Mouse (Mus musculus) layer of hippocampus, adult 11-12 months (tissue): Measurements from ENCODE around the gene Clic3.
"Not testable (repeated sequence)": the region's sequence is repeated elsewhere in the genome, so short reads cannot be mapped to it uniquely, and the experiment has no call there.

ENCODE experiments used
- DNase-seq: peaks from one replicate; pipeline ENCODE4 v3.0.0; 2022; ENCODE audit warnings: low spot score

The Clic3 gene

DNA sequence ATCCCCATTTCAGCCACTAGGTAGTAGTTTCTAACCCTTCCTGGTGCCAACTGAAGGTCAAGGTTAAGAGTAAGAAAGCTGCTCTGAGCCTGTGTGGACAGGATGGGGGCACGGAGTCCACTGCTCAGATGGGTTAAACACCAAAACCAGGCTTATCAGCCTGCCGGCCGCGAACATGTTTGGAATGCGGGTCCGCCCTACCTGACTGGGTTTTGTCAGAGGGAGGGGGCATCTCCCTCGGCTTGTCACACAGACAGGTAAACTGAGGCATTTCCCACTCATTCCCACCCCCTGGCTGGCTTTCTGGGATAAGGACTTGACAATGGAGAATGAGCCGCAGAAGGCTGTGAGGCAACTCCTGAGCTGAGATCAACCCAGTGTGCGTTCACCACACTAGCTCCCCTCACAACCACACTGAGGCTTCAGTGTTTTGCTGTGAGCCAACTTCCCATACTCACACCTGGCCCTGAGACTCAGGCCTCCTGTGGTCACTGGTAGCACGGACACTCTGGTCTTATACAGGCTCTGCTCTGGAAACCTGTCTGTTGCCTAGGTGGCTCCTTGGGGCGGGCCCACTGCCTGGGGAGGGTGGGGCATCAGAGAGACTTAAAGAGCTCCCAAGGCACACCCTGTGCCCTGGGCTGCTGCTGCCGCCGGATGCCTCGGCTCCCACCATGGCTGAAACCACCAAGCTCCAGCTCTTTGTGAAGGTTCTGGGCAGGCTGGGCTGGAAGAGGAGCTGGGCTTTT is at the start of gene Clic3:
TSS of gene Clic3 (plus strand) at position 634 of the 749 bp plus-strand sequence.
- no peak for DNase-seq

DNA sequence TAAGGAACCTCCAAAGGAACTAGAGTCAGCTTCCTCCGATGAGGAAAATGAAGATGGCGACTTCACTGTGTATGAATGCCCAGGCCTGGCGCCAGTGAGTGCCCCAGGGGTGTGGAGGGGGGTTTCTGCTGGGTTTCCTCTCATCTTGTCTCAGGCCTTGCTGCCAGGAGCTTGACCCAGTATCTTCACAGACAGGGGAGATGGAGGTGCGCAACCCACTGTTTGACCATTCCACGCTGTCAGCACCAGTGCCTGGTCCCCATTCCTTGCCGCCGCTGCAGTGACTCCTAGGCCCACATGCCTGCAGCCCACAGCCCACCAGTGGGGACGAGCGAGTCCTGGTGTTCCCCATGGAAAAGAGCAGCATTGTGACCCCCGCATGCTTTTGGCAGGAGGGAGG is 47.7 kb upstream of the Clic3 start:
- DNase-seq: no peak

DNA sequence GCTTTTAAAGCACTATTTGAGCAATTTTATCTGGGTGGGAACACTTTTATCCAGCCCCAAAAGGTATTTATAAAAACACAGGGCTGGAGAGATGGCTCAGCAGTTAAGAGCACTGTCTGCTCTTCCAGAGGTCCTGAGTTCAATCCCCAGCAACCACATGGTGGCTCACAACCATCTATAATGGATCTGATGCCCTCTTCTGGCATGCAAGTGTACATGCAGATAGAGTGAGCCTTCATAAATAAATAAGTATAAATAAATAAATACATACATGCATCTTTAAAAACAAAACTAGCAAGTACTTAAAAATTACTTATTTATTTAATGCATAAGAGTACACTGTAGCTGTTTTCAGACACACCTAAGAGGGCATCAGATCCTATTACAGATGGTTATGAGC is 43.2 kb upstream of the Clic3 start:
- DNase-seq: not testable (repeated sequence)

GRCm38 (mm10) chr2:25417426-25417825 is 39.2 kb upstream of the Clic3 start:
- no peak for DNase-seq

DNA sequence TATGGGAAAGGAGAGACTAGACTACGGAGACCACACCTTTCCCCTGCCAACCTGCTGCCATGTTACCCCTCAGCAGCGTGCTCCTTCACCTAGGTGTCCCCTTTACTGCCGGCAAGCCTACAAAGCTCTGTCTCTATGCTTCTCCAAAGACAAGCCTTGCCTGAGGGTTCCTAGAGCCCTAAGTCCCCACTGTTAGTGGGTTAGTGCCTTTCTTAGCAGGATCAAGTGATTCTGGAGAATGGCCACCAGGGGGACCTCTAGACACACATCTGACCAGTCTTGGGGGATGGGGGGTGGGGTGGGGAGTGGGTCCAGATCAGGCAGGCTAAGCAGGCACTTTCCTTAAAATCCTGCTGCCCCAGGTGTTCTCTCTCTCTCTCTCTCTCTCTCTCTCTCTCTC is 34.7 kb upstream of the Clic3 start:
- peak; percentile 48 for DNase-seq

DNA sequence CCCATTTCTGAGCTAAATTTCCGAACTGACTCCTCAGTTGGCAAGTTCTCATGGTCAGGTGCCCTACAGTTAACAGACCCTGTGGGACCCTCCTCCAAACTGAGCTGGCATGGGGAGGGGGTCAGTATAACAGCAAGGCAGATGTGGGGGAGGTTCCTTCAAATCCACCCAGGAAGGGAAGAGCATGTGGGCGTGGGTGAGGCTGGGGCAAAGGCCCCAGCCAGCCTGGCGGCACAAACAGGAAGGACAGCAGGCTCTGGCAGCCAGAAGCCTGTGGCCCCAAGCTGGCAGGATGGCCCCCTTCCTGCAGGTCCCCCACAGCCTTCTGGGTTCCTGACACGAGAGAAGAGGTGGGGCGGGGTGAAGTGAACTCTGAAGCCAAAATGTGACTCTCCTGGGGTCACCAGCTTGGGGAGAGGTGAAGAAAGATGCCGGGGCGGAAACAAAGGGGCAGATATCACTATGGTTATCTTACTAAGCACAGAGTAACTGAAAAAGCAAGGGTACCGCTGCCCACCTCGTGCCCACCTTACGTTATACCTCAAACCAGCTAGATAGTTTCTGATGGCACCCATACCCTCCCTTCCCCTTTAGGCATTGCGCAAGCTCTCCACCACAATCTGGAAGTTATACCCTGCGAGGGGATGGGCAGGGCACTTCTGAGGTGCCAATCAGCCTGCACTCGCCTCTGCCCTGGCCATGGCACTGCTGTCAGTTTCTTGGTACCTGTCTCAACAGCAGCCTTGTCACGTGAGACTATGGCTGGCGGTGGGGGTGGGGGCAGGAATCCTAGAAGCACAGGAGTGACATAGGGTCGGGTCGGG is 33.8 kb upstream of the Clic3 start, which contains the start of gene Fut7:
TSS of gene Fut7 (plus strand) at position 681 of the 824 bp plus-strand sequence.
- no peak for DNase-seq

- DNase-seq: no peak
These were observed 33.0 kb upstream of the Clic3 start for GRCm38 (mm10) chr2:25423626-25424025.

GRCm38 (mm10) chr2:25425481-25425880 is 31.2 kb upstream of the Clic3 start:
- DNase-seq: no peak

DNA sequence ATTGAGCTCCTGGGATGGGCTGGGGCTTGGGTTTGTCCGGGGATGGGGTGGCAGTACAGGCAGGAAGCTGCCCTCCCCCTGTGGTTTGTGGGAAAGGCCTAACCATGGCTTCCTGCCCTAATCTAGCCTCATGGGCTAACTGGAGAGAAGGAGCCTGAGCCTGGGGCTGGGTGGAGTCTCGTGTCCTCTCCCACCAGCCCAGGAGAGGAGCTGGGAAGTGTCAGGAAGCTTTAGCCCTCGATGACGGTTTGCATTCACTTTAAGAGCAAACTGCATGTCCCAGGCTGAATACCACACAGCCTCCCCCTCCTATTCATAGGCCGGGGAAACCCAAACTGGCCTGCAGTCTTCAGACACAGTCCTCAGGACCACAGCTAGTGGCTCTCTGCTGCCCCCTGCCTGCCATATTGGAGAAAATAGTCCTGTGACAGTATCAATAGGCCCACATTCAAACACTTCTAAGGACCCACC is 29.9 kb upstream of the Clic3 start:
- DNase-seq: peak; percentile 69

DNA sequence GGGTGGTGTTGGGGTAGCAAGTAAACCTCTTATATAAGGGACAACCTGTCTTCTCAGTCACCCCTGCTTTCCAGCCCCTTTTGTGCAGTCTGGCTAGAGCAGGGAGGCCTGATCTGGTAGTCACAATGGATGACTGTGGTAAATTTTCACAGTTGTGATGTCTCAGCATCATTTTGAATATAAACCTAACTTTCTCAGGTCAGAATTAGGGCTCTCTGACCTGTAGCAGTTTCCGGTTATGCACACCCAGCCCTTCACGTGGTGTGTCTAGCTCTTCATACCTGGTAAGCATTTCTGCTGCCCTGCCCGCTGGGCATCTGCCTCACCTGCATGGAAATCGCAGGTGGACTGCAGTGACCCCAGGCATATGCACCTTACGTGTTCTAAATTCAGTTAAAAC is 29.4 kb upstream of the Clic3 start:
- no peak for DNase-seq

DNA sequence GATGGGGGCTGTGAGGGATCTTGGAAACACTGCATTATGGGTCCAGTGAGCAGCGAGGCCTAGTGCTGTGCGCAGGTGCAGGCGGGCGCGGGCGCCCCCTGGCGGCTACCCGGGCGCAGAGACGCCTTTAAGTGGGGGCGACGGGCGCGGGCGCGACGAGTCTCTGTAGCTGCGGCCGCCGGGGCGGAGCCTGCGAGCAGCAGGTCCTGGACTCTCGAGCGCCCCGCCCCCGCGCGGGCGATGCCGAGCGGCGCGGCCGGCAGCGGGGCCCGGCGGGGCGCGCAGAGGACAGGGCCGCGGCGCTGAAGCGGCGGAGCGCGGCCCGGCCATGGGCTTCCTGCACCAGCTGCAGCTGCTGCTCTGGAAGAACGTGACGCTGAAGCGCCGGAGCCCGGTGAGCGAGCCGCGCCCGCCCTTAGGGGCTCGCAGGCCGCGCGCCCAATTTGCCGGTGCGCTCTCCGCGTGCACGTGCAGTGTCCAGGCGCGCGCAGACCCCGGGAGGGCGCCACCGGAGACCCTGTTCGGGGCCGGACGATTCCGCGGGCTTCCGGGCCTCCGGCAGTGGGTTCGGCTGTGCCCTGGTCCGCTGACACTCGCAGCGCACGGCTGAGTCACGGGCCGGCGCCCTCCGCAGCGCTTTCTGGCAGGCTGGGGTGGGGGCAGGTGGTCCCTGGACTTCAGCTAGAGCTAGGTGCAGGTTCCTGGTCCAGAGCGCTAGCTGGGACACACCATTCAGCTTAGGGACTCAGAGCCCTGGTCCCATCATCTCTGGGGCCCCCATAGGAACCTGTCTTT is 28.0 kb upstream of the Clic3 start, which contains the start of gene Abca2:
TSS of gene Abca2 (plus strand) at position 262 of the 795 bp plus-strand sequence.
- peak; percentile 98 for DNase-seq

- no peak for DNase-seq
These were observed 27.0 kb upstream of the Clic3 start for GRCm38 (mm10) chr2:25429435-25430180.

DNA sequence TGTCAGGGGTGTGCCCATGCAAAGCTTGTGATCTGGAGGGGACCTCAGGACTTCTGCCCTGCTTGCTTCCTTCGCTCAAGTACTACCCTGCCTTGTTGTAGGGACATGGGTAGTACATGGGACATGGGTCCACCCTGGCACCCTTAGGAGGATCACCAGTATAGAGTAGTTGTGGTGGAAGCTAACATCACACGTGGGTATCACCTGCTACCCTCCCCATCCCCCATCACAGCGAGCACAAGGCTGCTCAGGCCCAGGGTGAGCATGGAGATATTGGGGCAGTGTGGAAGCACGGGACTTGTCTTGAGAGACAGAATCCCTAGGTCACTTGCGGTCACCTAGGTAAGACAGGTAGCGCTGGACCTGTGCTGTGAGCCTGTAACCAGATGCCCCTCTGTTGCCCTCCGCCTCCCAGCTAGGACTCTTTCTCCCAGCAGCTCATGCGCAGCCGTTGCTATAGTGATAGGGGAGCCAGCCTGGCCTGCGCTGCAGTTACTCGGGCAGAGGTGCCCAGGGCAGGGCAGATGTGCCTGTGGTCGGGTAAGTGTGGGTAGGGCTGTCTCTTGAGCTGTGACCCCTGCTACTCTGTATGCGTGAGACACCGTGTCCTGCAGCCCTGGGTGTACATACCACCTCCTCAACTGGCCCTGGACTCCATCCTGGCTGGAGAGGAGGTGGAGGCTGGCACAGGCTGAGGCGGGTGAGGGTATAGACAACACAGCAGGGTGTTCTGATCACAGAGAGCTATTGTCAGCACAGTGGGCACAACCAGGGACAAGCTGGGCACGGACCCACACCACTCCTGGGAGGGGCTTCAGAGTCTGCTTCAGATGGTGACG is 26.0 kb upstream of the Clic3 start:
- DNase-seq: peak; percentile 70

- DNase-seq: no peak
These were observed 25.3 kb upstream of the Clic3 start for GRCm38 (mm10) chr2:25431308-25431855.

DNA sequence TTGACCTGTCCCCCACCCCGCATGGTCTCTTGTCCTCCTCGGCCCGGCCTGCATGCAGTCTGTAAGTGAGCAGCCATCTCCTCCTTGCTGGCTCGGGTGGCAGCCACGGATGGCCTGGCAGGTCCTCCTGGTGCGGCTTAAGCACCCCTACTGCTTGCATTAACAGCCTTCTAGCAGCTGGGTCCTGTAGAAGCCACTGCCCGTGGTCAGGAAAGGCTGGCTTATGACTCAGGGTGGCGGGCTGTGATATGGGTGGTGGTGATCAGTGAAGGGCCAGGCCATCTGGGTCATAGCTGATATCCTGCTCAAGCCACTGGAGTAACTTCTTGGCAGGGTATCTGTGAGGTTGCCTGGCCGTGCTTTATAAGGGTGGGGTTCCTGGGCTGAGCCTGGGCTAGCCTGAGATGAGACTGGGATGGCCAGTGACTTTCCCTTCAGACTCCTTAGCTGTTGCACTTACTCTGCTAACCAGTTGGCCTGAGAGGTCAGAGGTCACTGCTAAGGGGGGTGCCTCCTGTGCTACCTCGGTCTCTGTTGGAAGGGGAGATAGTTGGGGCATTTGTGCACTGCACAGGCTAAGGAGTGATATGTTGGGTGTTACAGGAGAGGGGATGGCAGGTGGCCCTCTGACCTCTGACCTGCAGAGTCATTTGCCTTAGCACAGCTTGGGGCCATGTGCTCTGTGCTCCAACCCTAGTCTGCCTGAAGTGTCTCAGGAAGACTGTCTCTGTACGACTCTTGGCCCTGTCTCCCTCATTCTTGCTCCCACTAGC is 24.1 kb upstream of the Clic3 start:
- DNase-seq: no peak

GRCm38 (mm10) chr2:25433101-25433500 is 23.5 kb upstream of the Clic3 start:
- DNase-seq: no peak

DNA sequence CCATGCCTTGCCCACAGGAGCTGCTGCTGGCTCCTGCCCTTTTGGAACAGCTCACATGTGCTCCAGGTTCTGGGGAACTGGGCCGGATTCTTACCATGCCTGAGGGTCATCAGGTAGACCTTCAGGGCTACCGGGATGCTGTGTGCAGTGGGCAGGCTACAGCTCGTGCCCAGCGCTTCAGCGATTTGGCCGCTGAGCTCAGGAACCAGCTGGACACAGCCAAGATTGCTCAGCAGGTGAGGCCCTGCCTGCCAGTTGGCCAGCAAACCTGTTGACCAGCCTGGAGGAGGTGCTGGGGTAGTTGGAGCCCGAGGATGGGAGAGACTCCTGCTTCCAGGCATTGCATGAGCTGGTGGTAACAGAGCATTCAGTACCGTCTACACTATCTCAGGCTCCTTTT is 22.3 kb upstream of the Clic3 start:
- no peak for DNase-seq

DNA sequence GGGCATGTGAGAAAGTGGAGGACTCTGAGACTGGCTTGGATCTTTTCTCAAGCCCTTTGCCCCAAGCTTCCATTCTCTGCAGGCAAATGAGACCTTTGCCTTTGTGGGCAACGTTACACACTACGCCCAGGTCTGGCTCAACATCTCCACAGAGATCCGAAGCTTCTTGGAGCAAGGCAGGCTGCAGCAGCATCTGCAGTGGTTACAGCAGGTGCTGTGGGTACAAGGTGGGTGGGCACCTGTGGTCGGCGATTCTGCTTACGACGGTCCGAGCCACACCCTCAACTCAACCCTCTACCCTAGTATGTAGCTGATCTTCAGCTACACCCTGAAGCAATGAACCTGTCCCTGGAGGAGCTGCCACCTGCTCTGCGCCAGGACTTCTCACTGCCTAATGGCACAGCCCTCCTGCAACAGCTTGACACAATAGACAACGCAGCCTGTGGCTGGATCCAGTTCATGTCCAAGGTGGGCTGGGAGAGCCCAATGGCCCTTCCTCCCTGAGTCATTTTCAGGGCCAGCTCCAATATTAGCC is 20.3 kb upstream of the Clic3 start:
- DNase-seq: no peak

DNA sequence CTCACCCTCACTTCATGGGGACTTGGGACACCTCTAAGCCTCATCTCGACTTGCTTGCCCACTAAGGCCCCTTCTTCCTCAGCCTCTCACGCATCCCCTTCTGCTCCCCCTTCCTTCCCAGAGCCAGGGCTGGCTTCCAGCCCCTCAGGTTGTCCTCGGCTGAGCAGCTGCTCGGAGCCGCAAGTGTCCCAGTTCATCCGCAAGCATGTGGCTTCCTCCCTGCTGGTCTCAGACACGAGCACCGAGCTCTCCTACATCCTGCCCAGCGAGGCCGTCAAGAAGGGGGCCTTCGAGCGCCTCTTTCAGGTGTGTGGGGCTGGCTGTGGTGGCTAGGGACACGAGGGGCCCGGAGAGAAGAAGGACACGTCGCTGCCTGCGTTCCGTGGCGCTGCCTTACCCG is 15.6 kb upstream of the Clic3 start:
- DNase-seq: no peak
